Mouse (Mus musculus) hindbrain, postnatal 0 days (tissue): ENCODE measurements around the gene Dbn1. TPM values are rescaled to one million over a fixed set of nuclear protein-coding genes. Genes with fewer than 3 reads are reported as not detected.

ENCODE experiments used
- ATAC-seq: fragments of 200-750 bp; cut with Nextera tagmentation; 2 replicates; pipeline ENCODE4 v1.8.0; 2017; ENCODE audit warnings: mild to moderate bottlenecking, moderate TSS enrichment, moderate library complexity
- DNase-seq: peaks from one replicate; pipeline ENCODE4 v3.0.0-alpha.2; 2015; ENCODE audit warnings: low spot score
- H3K27ac ChIP-seq: fragments of 300-500 bp; sonication (generic); 2 replicates; pipeline ENCODE4 v1.5.1; 2014; ENCODE audit warnings: mild to moderate bottlenecking
- H3K27me3 ChIP-seq: fragments of 300-500 bp; sonication (generic); 2 replicates; pipeline ENCODE4 v1.6.1; 2014; ENCODE audit warnings: low read length, mixed read lengths; ENCODE audit not compliant: insufficient read depth
- H3K36me3 ChIP-seq: fragments of 300-500 bp; sonication (generic); 2 replicates; pipeline ENCODE4 v1.6.1; 2014; ENCODE audit warnings: low read length, mixed read lengths; ENCODE audit not compliant: insufficient read depth
- H3K4me1 ChIP-seq: fragments of 300-500 bp; sonication (generic); 2 replicates; pipeline ENCODE4 v1.6.1; 2014; ENCODE audit warnings: antibody characterized with exemption, low read length, mixed read lengths; ENCODE audit not compliant: insufficient read depth
- H3K4me2 ChIP-seq: fragments of 300-500 bp; sonication (generic); 2 replicates; pipeline ENCODE4 v1.6.1; 2014; ENCODE audit warnings: low read depth, mild to moderate bottlenecking, low read length, moderate library complexity, mixed read lengths
- H3K4me3 ChIP-seq: fragments of 300-500 bp; sonication (generic); 2 replicates; pipeline ENCODE4 v1.5.1; 2014; ENCODE audit warnings: low read length
- H3K9ac ChIP-seq: fragments of 300-500 bp; sonication (generic); replicated peaks from 2 replicates; pipeline ENCODE4 v1.6.1; 2014; ENCODE audit warnings: mild to moderate bottlenecking, low read length, moderate library complexity, mixed read lengths
- H3K9me3 ChIP-seq: fragments of 300-500 bp; sonication (generic); 2 replicates; pipeline ENCODE4 v1.6.1; 2016; ENCODE audit warnings: low read length, mixed read lengths
- CTCF ChIP-seq: IDR thresholded peaks from 2 replicates; pipeline ENCODE4 v1.5.1; 2016; ENCODE audit warnings: antibody characterized with exemption, control low read depth, low read depth
- WGBS: fragments of 180-500 bp; shearing (Covaris S2); extraction: QIAGEN DNeasy Blood & Tissue Kit; methylation state at CpG from one replicate; pipeline ENCODE4 v1.1.7; 2014; 5-methylcytosine and 5-hydroxymethylcytosine counted together
- polyA plus RNA-seq: library from polyadenylated mRNA; unstranded; fragments of >200 nt; fragmentation: Nextera tagmentation; extraction: Ambion mirVana; gene quantifications from 2 replicates; pipeline ENCODE4 v1.2.1, GENCODE M21; 2015
- total RNA-seq: library from RNA; depleted of rRNA; stranded (reverse); fragments of >200 nt; gene quantifications from 2 replicates; pipeline ENCODE4 v1.2.3, GENCODE M21; 2014

Gene Dbn1
- total and polyA plus RNA-seq, 2 experiments from 2014 or later: 369 to 442 TPM

DNA sequence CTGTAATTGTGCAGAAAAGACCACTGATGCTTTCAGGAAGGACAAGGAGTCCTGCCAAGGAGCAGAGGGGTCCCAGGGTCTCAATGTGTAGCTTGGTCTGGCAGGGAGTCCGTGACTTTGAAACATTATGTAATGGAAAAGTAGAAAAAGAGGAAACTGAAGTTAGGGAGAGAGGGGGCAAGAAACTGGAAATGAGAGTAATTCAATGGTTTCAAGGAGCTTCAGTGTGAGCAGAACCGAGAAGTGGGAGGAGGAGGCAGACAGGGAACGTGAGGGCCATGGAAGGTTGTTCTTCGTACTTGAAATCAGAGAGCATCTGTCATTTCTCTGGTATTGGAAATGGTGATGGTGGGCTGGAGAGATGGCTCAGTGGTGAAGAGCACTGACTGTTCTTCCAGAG lies 31.7 kb upstream of the Dbn1 start:
- Histone ChIP-seq H3K4me3 (no peak overlapping the region), H3K4me1 (no peaks in the 10 kb centered on the region), H3K4me2 (no peak overlapping the region), H3K9me3 (no peaks in the 10 kb centered on the region), H3K36me3 (no peaks in the 10 kb centered on the region), H3K27ac (no peak overlapping the region), H3K9ac (no peak overlapping the region), H3K27me3 (no peaks in the 10 kb centered on the region)
- DNase-seq: no peak
- ATAC-seq: no peak
- WGBS: 66% methylated on average over 4 of the region's 4 CpGs
- no peak for TF ChIP-seq CTCF

GRCm38 (mm10) chr13:55516955-55517354 lies 29.0 kb upstream of the Dbn1 start:
- Histone ChIP-seq H3K27ac (no peak overlapping the region), H3K27me3 (no peaks in the 10 kb centered on the region), H3K4me3 (no peak overlapping the region), H3K4me1 (peaks cover 7% of the 10 kb centered on the region), H3K9ac (no peak overlapping the region), H3K36me3 (no peaks in the 10 kb centered on the region), H3K4me2 (no peak overlapping the region), H3K9me3 (no peaks in the 10 kb centered on the region)
- WGBS: 4% methylated on average over 5 of the region's 5 CpGs
- ATAC-seq (no peak), DNase-seq (peak; percentile 92)
- TF ChIP-seq CTCF: peak; percentile 94

- WGBS: 36% methylated on average over 9 of the region's 9 CpGs
- H3K4me3 ChIP-seq: peak overlapping the region; percentile 86
- peak overlapping the region; percentile 79; the same call in 1 of the 2 replicates for H3K9ac ChIP-seq
Measured at GRCm38 (mm10) chr13:55513828-55514227, 25.9 kb upstream of the Dbn1 start.

GRCm38 (mm10) chr13:55513111-55513748 lies 25.3 kb upstream of the Dbn1 start, which contains the start of gene Pdlim7:
Gene Pdlim7, minus strand, starts transcription at chr13:55513676.
- Histone ChIP-seq H3K9me3 (no peaks in the 10 kb centered on the region), H3K4me1 (peaks cover 20% of the 10 kb centered on the region), H3K36me3 (peaks cover 8% of the 10 kb centered on the region; the same call in 1 of the 2 replicates), H3K27ac (peak within 1 kb of the TSS; percentile 86), H3K9ac (peak within 1 kb of the TSS; percentile 79), H3K4me2 (peak within 1 kb of the TSS; percentile 69), H3K4me3 (peak within 1 kb of the TSS; percentile 86), H3K27me3 (no peaks in the 10 kb centered on the region)
- DNase-seq: peak; percentile 89
- peak; percentile 92 for TF ChIP-seq CTCF
- peak; percentile 85 for ATAC-seq
- WGBS: under 1% methylated on average over 54 of the region's 55 CpGs

More at GRCm38 (mm10) chr13:55513828-55514227, 25.9 kb upstream of the Dbn1 start:
- DNase-seq: no peak
- Histone ChIP-seq H3K4me2 (peak overlapping the region; percentile 69), H3K27me3 (no peaks in the 10 kb centered on the region), H3K36me3 (peaks cover 2% of the 10 kb centered on the region; the same call in 1 of the 2 replicates), H3K4me1 (peaks cover 20% of the 10 kb centered on the region), H3K9me3 (no peaks in the 10 kb centered on the region), H3K27ac (no peak overlapping the region)
- no peak for ATAC-seq
- no peak for TF ChIP-seq CTCF

DNA sequence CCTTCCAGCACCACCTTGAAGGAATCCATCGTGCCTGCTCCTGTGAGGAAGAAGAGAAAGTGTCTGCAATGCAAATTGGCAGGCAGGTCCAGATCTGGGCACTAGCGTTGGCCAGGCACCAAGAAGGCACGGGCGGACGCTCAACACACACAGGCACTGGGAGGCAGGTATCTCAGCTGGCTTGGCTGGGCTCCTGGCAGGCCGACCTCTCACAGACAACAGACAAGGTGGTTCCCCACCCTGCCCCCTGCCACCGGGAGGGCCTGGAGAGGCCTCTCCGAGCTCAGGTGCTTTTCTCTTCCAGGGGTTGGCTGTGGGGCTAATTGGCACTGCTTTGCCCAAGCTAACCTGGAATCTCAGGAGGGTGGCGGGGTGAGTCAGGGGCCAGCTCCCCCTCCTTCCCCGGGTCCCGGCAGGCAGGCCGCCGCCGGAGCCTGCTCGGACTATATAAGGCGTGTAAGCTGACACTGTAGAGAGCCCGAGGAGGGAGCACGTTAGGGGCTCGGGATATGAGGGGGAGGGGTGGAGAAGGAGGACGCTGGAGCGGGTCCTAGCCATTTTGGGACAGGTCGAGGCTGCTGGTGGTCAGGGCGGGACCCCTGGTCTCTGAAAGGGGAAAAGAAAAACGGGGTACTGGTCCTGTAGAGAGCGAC lies 24.6 kb upstream of the Dbn1 start:
- Histone ChIP-seq H3K36me3 (peaks cover 13% of the 10 kb centered on the region; the same call in 1 of the 2 replicates), H3K4me3 (peak overlapping the region; percentile 86), H3K27ac (peak overlapping the region; percentile 86), H3K9ac (peak overlapping the region; percentile 79), H3K9me3 (no peaks in the 10 kb centered on the region), H3K4me2 (peak overlapping the region; percentile 69), H3K4me1 (peaks cover 20% of the 10 kb centered on the region), H3K27me3 (no peaks in the 10 kb centered on the region)
- TF ChIP-seq CTCF: no peak
- ATAC-seq: peak; percentile 39
- DNase-seq: peak; percentile 48
- WGBS: 1% methylated on average over 25 of the region's 25 CpGs

DNA sequence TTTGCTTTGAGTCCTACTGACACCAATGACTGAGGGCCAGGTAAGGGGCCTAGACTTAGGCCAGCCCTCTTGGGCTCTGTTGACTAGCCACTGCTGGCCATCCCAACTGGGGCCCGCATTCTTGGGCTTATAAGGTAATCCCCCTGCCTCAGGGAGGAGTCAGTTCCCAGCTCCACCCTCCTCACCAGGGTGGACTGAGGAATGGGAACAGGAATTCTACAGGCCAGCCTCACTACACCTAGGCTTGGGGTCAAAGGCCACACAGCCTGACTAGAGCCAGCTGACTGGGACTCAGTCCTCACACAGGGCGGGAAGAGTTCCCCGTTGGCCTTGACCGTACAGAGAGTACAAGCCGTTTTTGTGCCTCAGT lies 23.6 kb upstream of the Dbn1 start:
- Histone ChIP-seq H3K4me1 (peaks cover 20% of the 10 kb centered on the region), H3K27ac (peak overlapping the region; percentile 86; the same call in 1 of the 2 replicates), H3K4me2 (peak overlapping the region; percentile 69), H3K36me3 (peaks cover 22% of the 10 kb centered on the region; the same call in 1 of the 2 replicates), H3K9ac (peak overlapping the region; percentile 79; the same call in 1 of the 2 replicates), H3K9me3 (no peaks in the 10 kb centered on the region), H3K4me3 (no peak overlapping the region), H3K27me3 (no peaks in the 10 kb centered on the region)
- DNase-seq (no peak), ATAC-seq (no peak)
- TF ChIP-seq CTCF: no peak
- 39% methylated on average over 5 of the region's 5 CpGs for WGBS
